Mouse (Mus musculus) E14TG2a.4 (cell line): Measurements from ENCODE around the gene Neurl3.

Source experiments
- CTCF ChIP-seq: conservative IDR thresholded peaks from 2 replicates; pipeline ENCODE4 v1.5.1; 2014; ENCODE audit warnings: low read length
- NANOG ChIP-seq: IDR thresholded peaks from 2 replicates; pipeline ENCODE4 v1.6.1; 2014; ENCODE audit warnings: borderline replicate concordance, low read length, mixed read lengths
- POU5F1 ChIP-seq: IDR thresholded peaks from 2 replicates; pipeline ENCODE4 v1.6.1; 2014; ENCODE audit warnings: low read length, borderline replicate concordance

DNA sequence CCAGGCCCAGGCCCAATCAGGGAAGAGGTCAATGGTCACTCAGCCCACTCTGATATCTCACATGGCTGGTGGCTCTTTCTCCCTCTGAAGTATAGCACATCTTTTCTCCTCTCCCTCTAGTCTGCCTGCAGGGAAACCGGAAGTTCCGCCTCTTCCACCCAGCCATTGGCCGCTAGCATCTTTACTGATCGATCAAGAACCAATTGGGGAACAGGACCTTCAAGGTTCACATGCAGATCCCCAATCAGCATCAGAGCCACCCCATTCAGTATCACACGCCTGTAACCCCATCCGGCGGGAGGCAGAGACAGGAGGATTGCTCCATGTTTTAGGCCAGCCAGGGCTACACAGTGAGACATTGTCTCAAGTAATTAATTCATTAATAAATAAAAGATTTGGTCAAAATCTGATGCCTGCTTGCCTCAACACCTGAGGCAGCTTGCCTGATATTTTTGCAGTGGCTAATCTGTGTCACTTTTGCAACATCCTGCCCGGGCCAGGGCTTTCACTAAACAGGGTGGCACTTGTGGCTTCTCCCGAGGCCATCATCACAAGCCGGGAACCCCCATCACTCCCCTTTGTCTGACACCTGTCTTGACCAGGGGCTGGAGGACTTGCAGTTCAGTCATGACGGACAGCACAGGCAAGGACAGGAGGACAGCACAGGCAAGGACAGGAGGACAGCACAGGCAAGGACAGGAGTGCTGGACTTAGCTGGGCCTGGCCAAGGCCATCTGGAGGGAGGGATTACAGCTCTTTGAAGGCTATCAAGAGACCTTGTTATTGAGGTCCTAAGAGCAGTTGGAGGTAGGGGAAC, 40.7 kb upstream of the Neurl3 start:
- TF ChIP-seq CTCF (no peak), POU5F1 (no peak), NANOG (no peak)
